Mouse (Mus musculus) activated CD4-positive, CD25-positive, alpha-beta regulatory T cell, adult 9 weeks (primary cell): ENCODE results near the gene Clcn1. TPM values are rescaled to one million over a fixed set of nuclear protein-coding genes. Genes with fewer than 3 reads are reported as not detected.

ENCODE experiments used
- polyA plus RNA-seq: library from polyadenylated mRNA; unstranded; fragments of 100-300 nt; shearing (Covaris generic); gene quantifications from one replicate; pipeline ENCODE4 v1.2.1, GENCODE M21; 2017

Gene Clcn1
- polyA plus RNA-seq, result not detected

GRCm38 (mm10) chr6:42286448-42286847, at the start of gene Clcn1:
Gene Clcn1 (plus strand): TSS chr6:42286685.

GRCm38 (mm10) chr6:42245711-42246353, 40.7 kb upstream of the Clcn1 start, which contains the start of gene Gstk1:
Gene Gstk1 (plus strand): TSS chr6:42245935.

GRCm38 (mm10) chr6:42261524-42262170, 24.8 kb upstream of the Clcn1 start, which contains the start of gene Tmem139:
Gene Tmem139 (plus strand): TSS chr6:42261970.

GRCm38 (mm10) chr6:42264626-42265312, 21.7 kb upstream of the Clcn1 start, which contains the start of gene Casp2:
Gene Casp2 (plus strand): TSS chr6:42264985.

GRCm38 (mm10) chr6:42324482-42325267, 38.2 kb downstream of the Clcn1 start, which contains the start of gene Fam131b:
Gene Fam131b (minus strand): TSS chr6:42324643.

GRCm38 (mm10) chr6:42349426-42350020, 63.0 kb downstream of the Clcn1 start, which contains the start of gene Zyx:
Gene Zyx (plus strand): TSS chr6:42349630.

Other genes with a start within 250 kb of the Clcn1 start
- not detected for gene Sva, start 248.3 kb upstream of the Clcn1 start, polyA plus RNA-seq
- gene Tas2r139, start 145.7 kb upstream of the Clcn1 start, polyA plus RNA-seq, result not detected
- not detected for gene Tas2r144, start 71.4 kb upstream of the Clcn1 start, polyA plus RNA-seq
- 13.4 TPM for gene Gstk1, start 40.8 kb upstream of the Clcn1 start, polyA plus RNA-seq
- gene Tmem139, start 24.7 kb upstream of the Clcn1 start, polyA plus RNA-seq, result not detected
- 77.7 TPM for gene Casp2, start 21.7 kb upstream of the Clcn1 start, polyA plus RNA-seq
- not detected for gene Fam131b, start 38.0 kb downstream of the Clcn1 start, polyA plus RNA-seq
- gene Zyx, start 62.9 kb downstream of the Clcn1 start, polyA plus RNA-seq, result 91.9 TPM
- gene Epha1, start 86.6 kb downstream of the Clcn1 start, polyA plus RNA-seq, result 0.16 TPM
- gene Tas2r143, start 113.6 kb downstream of the Clcn1 start, polyA plus RNA-seq, result not detected
- gene Tas2r135, start 118.7 kb downstream of the Clcn1 start, polyA plus RNA-seq, result not detected
- not detected for gene Tas2r126, start 147.8 kb downstream of the Clcn1 start, polyA plus RNA-seq
- not detected for gene Olfr458, start 178.5 kb downstream of the Clcn1 start, polyA plus RNA-seq
- not detected for gene Olfr457, start 189.7 kb downstream of the Clcn1 start, polyA plus RNA-seq
- not detected for gene Olfr456, start 200.5 kb downstream of the Clcn1 start, polyA plus RNA-seq